Mouse (Mus musculus) kidney, embryonic 16.5 days (tissue): ENCODE measurements around the gene Nipbl. TPM values are rescaled to one million over a fixed set of nuclear protein-coding genes. Genes with fewer than 3 reads are reported as not detected.

Experiments
- ATAC-seq: fragments of 200-750 bp; cut with Nextera tagmentation; 2 replicates; pipeline ENCODE4 v1.8.0; 2017; ENCODE audit warnings: moderate TSS enrichment; ENCODE audit not compliant: low FRiP score, low TSS enrichment
- H3K27ac ChIP-seq: fragments of 300-500 bp; sonication (generic); 2 replicates; pipeline ENCODE4 v1.5.1; 2014; ENCODE audit warnings: low read length
- H3K27me3 ChIP-seq: fragments of 300-500 bp; sonication (generic); 2 replicates; pipeline ENCODE4 v1.6.1; 2014; ENCODE audit warnings: low read length, control low read depth, mixed read lengths; ENCODE audit not compliant: insufficient read depth
- H3K36me3 ChIP-seq: fragments of 300-500 bp; sonication (generic); 2 replicates; pipeline ENCODE4 v1.6.1; 2014; ENCODE audit warnings: low read length, control low read depth, mixed read lengths; ENCODE audit not compliant: insufficient read depth
- H3K4me1 ChIP-seq: fragments of 300-500 bp; sonication (generic); 2 replicates; pipeline ENCODE4 v1.6.1; 2014; ENCODE audit warnings: low read length, control low read depth, mixed read lengths; ENCODE audit not compliant: insufficient read depth
- H3K4me2 ChIP-seq: fragments of 300-500 bp; sonication (generic); replicated peaks from 2 replicates; pipeline ENCODE4 v1.6.1; 2014; ENCODE audit warnings: low read depth, low read length
- H3K4me3 ChIP-seq: fragments of 300-500 bp; sonication (generic); 2 replicates; pipeline ENCODE4 v1.5.1; 2014; ENCODE audit warnings: mild to moderate bottlenecking, low read length
- H3K9ac ChIP-seq: fragments of 300-500 bp; sonication (generic); replicated peaks from 2 replicates; pipeline ENCODE4 v1.6.1; 2014; ENCODE audit warnings: low read length
- H3K9me3 ChIP-seq: fragments of 300-500 bp; sonication (generic); 2 replicates; pipeline ENCODE4 v1.6.1; 2016; ENCODE audit warnings: low read length, control low read depth
- WGBS: fragments of 180-500 bp; shearing (Covaris S2); extraction: QIAGEN DNeasy Blood & Tissue Kit; methylation state at CpG from one replicate; pipeline ENCODE4 v1.1.7; 2014; 5-methylcytosine and 5-hydroxymethylcytosine counted together
- polyA plus RNA-seq: library from polyadenylated mRNA; unstranded; fragments of >200 nt; fragmentation: Nextera tagmentation; extraction: Ambion mirVana; gene quantifications from 2 replicates; pipeline ENCODE4 v1.2.1, GENCODE M21; 2015

Gene Nipbl
- polyA plus RNA-seq, 1 experiment from 2014 or later: 17.5 TPM

- 91% methylated on average over 3 of the region's 3 CpGs for WGBS
- Histone ChIP-seq H3K27ac (no peak overlapping the region), H3K27me3 (no peaks in the 10 kb centered on the region), H3K9ac (no peak overlapping the region), H3K9me3 (no peaks in the 10 kb centered on the region), H3K4me1 (no peaks in the 10 kb centered on the region), H3K36me3 (no peaks in the 10 kb centered on the region), H3K4me2 (no peak overlapping the region), H3K4me3 (no peak overlapping the region)
- ATAC-seq: no peak
Measured at GRCm38 (mm10) chr15:8391764-8392163, 52.5 kb downstream of the Nipbl start.

GRCm38 (mm10) chr15:8382213-8382612 is 62.0 kb downstream of the Nipbl start:
- Histone ChIP-seq H3K4me2 (no peak overlapping the region), H3K27ac (no peak overlapping the region), H3K4me3 (no peak overlapping the region), H3K9me3 (no peaks in the 10 kb centered on the region), H3K36me3 (no peaks in the 10 kb centered on the region), H3K9ac (no peak overlapping the region), H3K4me1 (no peaks in the 10 kb centered on the region), H3K27me3 (no peaks in the 10 kb centered on the region)
- ATAC-seq: no peak
- WGBS: 70% methylated on average over 3 of the region's 3 CpGs

DNA sequence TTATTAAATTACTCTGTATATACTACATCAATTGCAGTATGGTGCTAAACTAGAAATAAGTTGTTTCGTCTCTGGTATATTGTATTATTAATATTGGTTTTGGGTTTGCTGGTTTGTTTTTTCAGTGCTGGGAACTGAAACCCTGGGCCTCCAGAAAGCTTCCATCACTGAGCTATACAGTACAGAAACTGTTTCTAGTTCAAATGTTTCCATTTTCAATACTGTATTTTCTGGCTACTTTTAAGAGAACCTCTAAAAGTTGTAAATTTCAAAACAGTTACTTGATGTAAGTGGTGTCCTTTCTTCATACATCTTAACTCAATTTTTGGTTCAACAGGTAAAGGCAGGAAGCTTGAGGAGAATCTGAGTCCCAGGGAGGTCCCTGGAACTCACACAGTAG is 68.6 kb downstream of the Nipbl start:
- no peaks in the 10 kb centered on the region for H3K4me1 ChIP-seq
- H3K9ac ChIP-seq: no peak overlapping the region
- ATAC-seq: no peak
- no peak overlapping the region for H3K4me2 ChIP-seq
- H3K27me3 ChIP-seq: no peaks in the 10 kb centered on the region
- H3K4me3 ChIP-seq: no peak overlapping the region
- peaks cover 9% of the 10 kb centered on the region for H3K36me3 ChIP-seq
- 90% methylated on average over 1 of the region's 1 CpGs for WGBS
- H3K9me3 ChIP-seq: no peaks in the 10 kb centered on the region
- no peak overlapping the region for H3K27ac ChIP-seq

- Histone ChIP-seq H3K9me3 (no peaks in the 10 kb centered on the region), H3K27ac (no peak overlapping the region), H3K4me2 (no peak overlapping the region), H3K27me3 (no peaks in the 10 kb centered on the region), H3K4me3 (no peak overlapping the region), H3K4me1 (no peaks in the 10 kb centered on the region), H3K9ac (no peak overlapping the region), H3K36me3 (peaks cover 12% of the 10 kb centered on the region)
- no peak for ATAC-seq
- 75% methylated on average over 3 of the region's 3 CpGs for WGBS
Measured at GRCm38 (mm10) chr15:8374724-8375123, 69.5 kb downstream of the Nipbl start.

DNA sequence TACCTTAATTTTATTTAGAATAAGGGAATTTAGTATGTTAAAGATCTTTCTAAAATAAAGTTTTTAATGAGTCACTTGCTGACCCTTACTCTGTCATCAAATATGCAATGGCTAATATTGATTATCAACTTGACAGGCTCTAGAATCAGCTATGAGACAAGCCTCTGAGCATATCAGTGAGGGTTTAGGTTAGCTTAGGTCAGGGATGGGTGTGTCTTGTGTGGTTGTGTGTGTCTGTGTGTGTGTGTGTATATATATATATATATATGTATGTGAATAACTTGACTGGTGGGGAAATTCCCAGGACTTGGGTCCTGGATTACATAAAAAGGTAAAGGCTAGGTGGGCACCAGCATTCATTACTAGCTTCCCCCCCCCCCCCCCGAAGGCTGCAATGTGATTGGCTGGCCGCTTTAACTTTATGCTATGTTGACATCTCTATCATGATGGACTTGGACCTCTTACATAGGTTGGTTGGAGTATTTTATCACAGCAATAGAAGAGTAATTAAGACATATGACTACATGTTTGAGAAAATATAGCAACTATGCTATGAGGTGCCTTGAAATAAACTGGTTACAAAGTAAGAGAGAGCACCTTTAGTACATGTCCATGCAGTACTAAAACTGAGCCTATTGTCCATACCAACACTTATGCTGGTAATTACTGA is 97.0 kb downstream of the Nipbl start:
- H3K4me3 ChIP-seq: no peak overlapping the region
- H3K27me3 ChIP-seq: no peaks in the 10 kb centered on the region
- H3K9ac ChIP-seq: no peak overlapping the region

DNA sequence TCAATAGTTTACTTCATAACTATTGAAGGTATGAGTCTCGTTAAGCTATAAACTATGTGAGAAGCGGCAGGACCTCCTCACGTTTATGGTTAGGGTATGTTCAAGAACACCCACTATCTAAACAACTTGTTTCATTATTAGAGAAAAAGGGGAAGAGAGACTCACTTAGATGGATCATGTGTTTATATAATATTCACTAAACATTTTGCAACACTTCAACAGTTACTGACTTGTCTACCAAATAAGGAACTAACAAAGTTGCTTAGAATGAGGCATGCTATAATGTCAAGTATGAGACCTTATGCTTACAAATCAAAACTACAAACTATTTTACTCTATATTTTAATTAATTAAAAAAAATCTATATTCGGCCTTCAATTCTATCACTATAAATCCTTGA is 103.7 kb downstream of the Nipbl start:
- Histone ChIP-seq H3K27me3 (no peaks in the 10 kb centered on the region), H3K9me3 (no peaks in the 10 kb centered on the region), H3K4me1 (no peaks in the 10 kb centered on the region), H3K4me2 (no peak overlapping the region), H3K36me3 (peaks cover 18% of the 10 kb centered on the region), H3K9ac (no peak overlapping the region), H3K27ac (no peak overlapping the region), H3K4me3 (no peak overlapping the region)
- ATAC-seq: no peak
- 96% methylated on average over 4 of the region's 4 CpGs for WGBS

More for the DNA sequence above, 97.0 kb downstream of the Nipbl start:
- no peak for ATAC-seq
- Histone ChIP-seq H3K4me1 (no peaks in the 10 kb centered on the region), H3K36me3 (peaks cover 12% of the 10 kb centered on the region), H3K9me3 (no peaks in the 10 kb centered on the region), H3K27ac (no peak overlapping the region), H3K4me2 (no peak overlapping the region)
- WGBS: 85% methylated on average over 2 of the region's 2 CpGs

- H3K27ac ChIP-seq: no peak overlapping the region
- no peaks in the 10 kb centered on the region for H3K9me3 ChIP-seq
- no peak overlapping the region for H3K4me2 ChIP-seq
- no peaks in the 10 kb centered on the region for H3K4me1 ChIP-seq
- no peak for ATAC-seq
- H3K9ac ChIP-seq: no peak overlapping the region
- H3K36me3 ChIP-seq: peaks cover 27% of the 10 kb centered on the region
- 96% methylated on average over 3 of the region's 3 CpGs for WGBS
- H3K4me3 ChIP-seq: no peak overlapping the region
- no peaks in the 10 kb centered on the region for H3K27me3 ChIP-seq
Measured at GRCm38 (mm10) chr15:8331547-8331946, 112.7 kb downstream of the Nipbl start.

DNA sequence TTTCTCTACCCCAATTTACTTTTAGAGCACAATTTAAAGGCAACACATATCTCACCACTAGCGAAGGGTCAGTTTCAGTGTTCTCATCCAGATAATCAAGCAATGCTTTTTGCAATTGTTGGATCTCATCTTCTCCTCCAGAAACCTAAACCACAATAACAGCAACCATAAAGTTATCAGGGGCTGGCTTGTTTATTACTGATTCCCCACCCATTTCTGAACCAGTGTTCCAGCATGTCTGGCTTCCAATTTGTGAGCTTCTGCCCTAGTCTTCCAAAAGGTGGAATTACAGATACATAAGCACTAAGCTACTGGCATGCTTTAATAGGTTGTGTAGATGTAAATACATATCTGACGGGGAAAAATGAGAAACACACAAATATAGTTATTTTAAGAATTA is 118.6 kb downstream of the Nipbl start:
- Histone ChIP-seq H3K36me3 (peaks cover 31% of the 10 kb centered on the region), H3K4me3 (no peak overlapping the region), H3K9ac (no peak overlapping the region)

GRCm38 (mm10) chr15:8324833-8325232 is 119.4 kb downstream of the Nipbl start:
- ATAC-seq: no peak
- no peaks in the 10 kb centered on the region for H3K4me1 ChIP-seq
- H3K4me3 ChIP-seq: no peak overlapping the region
- no peak overlapping the region for H3K9ac ChIP-seq
- H3K36me3 ChIP-seq: peaks cover 33% of the 10 kb centered on the region
- no peaks in the 10 kb centered on the region for H3K27me3 ChIP-seq
- no peak overlapping the region for H3K27ac ChIP-seq
- WGBS: 97% methylated on average over 2 of the region's 2 CpGs
- no peak overlapping the region for H3K4me2 ChIP-seq
- no peaks in the 10 kb centered on the region for H3K9me3 ChIP-seq

More for the DNA sequence above, 118.6 kb downstream of the Nipbl start:
- H3K27ac ChIP-seq: no peak overlapping the region
- no peaks in the 10 kb centered on the region for H3K27me3 ChIP-seq
- no peak for ATAC-seq
- 97% methylated on average over 2 of the region's 2 CpGs for WGBS
- H3K9me3 ChIP-seq: no peaks in the 10 kb centered on the region
- no peak overlapping the region for H3K4me2 ChIP-seq
- H3K4me1 ChIP-seq: no peaks in the 10 kb centered on the region

DNA sequence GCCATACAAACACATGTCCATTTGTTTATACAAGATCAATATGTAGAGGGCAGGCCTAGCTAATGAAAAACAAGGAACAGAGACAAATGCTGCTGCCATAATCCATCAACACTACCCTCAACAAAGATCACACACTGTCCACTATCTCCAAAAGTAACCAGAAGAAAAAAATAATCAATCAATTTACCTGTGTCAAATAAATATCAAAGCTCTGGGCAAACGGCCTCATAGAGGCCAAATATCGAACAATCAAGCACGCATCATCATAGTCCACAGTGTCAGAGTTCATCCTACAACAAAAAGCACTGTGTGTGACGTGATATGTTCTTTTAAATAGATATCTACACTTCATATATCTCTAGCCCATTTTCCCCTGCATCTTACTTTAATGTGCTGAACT is 120.2 kb downstream of the Nipbl start:
- H3K36me3 ChIP-seq: peaks cover 36% of the 10 kb centered on the region

More for the DNA sequence above, 120.2 kb downstream of the Nipbl start:
- Histone ChIP-seq H3K4me2 (no peak overlapping the region), H3K27ac (no peak overlapping the region), H3K9ac (no peak overlapping the region), H3K4me1 (no peaks in the 10 kb centered on the region), H3K27me3 (no peaks in the 10 kb centered on the region), H3K4me3 (no peak overlapping the region), H3K9me3 (no peaks in the 10 kb centered on the region)
- ATAC-seq: no peak
- 89% methylated on average over 4 of the region's 4 CpGs for WGBS
